Mouse (Mus musculus): ENCODE results near the gene Ggt1.

Gene Ggt1

DNA sequence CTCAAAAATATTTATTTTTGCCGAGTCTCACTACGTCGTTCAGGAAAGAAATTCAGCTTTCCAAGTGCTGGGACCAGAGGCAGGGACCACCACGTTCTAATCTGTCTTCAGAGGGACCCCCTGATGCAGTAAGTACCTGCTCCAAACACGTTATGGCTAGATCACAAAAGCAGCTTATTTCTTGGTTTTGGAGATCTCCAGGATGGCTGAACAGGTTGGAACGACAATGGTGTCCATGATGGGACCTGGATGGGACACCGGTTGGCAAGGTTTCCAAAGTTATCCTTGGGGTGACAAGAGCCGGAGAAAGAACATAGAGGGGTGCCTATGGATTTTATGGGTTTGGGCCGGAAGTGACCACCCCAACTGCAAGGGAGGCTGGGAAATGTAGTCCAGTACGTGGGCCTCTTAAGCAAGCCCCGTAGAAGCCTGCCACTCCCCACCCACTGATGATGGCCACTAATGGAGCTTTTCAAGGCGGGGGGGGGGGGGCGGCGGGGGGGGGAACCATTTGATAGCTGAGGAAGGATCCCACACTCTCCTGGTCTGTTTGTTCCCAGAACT lies 72.3 kb downstream of the Ggt1 start:
- no peak for DNase-seq (ENCODE audit: low spot score)

DNA sequence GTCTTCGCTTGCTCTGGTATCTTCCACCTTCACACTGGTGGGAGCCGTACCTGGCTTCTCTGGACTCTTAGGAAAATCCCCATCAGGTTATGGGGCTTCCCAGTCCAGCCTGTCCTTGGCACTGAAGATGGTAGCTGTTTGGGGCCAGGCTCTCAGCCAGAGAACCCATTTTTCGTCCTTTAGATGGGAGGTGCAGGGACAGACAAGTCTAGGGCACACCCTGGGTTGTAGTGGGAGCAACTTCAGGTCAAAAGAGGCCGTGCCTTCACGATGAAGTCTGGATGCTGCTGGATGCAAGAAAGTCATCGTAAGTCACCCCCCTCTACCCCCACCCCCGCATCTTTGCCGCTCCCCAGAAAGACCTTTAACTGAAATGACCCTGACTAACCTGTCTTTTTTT lies 73.2 kb downstream of the Ggt1 start:
- DNase-seq (ENCODE audit: low spot score) = no peak

DNA sequence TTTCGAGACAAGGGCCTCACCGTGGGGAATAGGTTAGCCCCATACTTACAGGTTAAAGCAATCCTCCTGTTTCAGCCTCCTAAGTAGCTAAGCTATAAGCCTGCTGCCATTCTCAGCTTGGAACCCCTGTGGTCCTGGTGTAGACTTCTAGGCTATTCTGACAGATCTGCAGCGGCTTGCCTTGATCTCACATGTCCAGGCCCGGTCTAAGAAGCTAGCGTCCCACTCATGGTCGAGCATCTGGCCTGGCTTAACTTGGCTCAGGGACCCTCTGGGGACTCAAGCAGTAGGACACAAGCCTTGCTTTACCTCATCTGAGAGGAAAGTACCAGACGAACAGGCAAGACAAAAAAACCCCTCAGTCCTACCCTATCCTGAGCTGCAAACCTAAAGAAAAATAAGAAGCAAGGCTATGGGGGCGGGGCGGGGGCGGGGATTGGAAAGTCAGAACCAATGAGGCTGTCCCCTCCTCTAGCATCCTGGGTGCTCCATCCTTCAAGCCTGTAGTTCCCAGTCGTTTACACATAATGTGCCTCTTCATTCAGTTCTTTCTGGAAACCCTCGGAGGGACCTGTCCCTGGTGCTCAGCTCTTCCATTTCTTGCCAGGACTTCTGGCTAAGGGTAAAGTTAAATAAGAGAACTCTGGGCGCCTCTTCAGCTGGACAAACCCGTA lies 73.8 kb downstream of the Ggt1 start:
- DNase-seq (ENCODE audit: low spot score) = no peak

DNA sequence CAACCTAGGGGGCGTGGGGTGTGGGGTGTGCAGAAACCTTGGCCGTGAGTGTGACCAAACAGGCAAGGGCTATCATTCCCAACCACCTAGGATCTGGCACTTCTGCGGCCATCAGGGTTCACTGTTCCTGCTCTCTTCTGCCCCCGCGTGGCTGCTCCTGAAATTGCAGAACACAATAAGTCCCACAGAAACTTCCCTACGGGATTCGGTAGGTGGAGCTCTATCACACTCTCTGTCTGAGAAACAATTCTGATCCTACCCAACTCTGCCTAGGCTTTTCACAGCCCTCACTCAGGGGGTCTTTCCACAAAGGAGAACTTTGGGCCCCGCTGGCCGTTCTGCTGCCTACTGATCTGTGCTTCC lies 74.3 kb downstream of the Ggt1 start:
- peak; percentile 51 for DNase-seq (ENCODE audit: low spot score)
